Mouse (Mus musculus) limb, embryonic 12.5 days (tissue): Measurements from ENCODE around the gene Vdac1. TPM values are rescaled to one million over a fixed set of nuclear protein-coding genes. Genes with fewer than 3 reads are reported as not detected.
A peak's percentile ranks its signal among the peaks of the same experiment; 100 is the strongest.

Source experiments
- ATAC-seq: fragments of 200-750 bp; cut with Nextera tagmentation; 2 replicates; pipeline ENCODE4 v1.8.0; 2017; ENCODE audit warnings: low read depth, moderate TSS enrichment; ENCODE audit not compliant: insufficient number of reproducible peaks, insufficient read depth, low FRiP score, low TSS enrichment
- H3K27ac ChIP-seq: fragments of 300-500 bp; sonication (generic); 2 replicates; pipeline ENCODE4 v1.5.1; 2016; ENCODE audit warnings: mild to moderate bottlenecking, moderate library complexity
- H3K27me3 ChIP-seq: fragments of 300-500 bp; sonication (generic); 2 replicates; pipeline ENCODE4 v1.6.1; 2016; ENCODE audit warnings: mild to moderate bottlenecking, moderate library complexity
- H3K36me3 ChIP-seq: fragments of 300-500 bp; sonication (generic); 2 replicates; pipeline ENCODE4 v1.6.1; 2016; ENCODE audit warnings: mild to moderate bottlenecking, moderate library complexity
- H3K4me1 ChIP-seq: fragments of 300-500 bp; sonication (generic); replicated peaks from 2 replicates; pipeline ENCODE4 v1.6.1; 2016
- H3K4me2 ChIP-seq: fragments of 300-500 bp; sonication (generic); 2 replicates; pipeline ENCODE4 v1.6.1; 2016; ENCODE audit warnings: mild to moderate bottlenecking, moderate library complexity
- H3K4me3 ChIP-seq: fragments of 300-500 bp; sonication (generic); replicated peaks from 2 replicates; pipeline ENCODE4 v1.5.1; 2016; ENCODE audit warnings: mild to moderate bottlenecking
- H3K9ac ChIP-seq: fragments of 300-500 bp; sonication (generic); replicated peaks from 2 replicates; pipeline ENCODE4 v1.6.1; 2016; ENCODE audit warnings: mild to moderate bottlenecking, moderate library complexity
- H3K9me3 ChIP-seq: fragments of 300-500 bp; sonication (generic); 2 replicates; pipeline ENCODE4 v1.6.1; 2016; ENCODE audit warnings: mild to moderate bottlenecking, moderate library complexity
- WGBS: fragments of 180-500 bp; shearing (Covaris S2); methylation state at CpG from one replicate; pipeline ENCODE4 v1.1.7; 2016; 5-methylcytosine and 5-hydroxymethylcytosine counted together
- polyA plus RNA-seq: library from polyadenylated mRNA; unstranded; fragments of >200 nt; fragmentation: Nextera tagmentation; extraction: Ambion mirVana; gene quantifications from 2 replicates; pipeline ENCODE4 v1.2.1, GENCODE M21; 2016

The Vdac1 gene
- polyA plus RNA-seq, 1 experiment from 2014 or later = 227 TPM

GRCm38 (mm10) chr11:52421053-52421778, 60.6 kb downstream of the Vdac1 start:
- no peaks in the 10 kb centered on the region for H3K9me3 ChIP-seq
- peaks cover 6% of the 10 kb centered on the region for H3K27me3 ChIP-seq
- no peaks in the 10 kb centered on the region for H3K36me3 ChIP-seq
- H3K4me1 ChIP-seq = peaks cover 4% of the 10 kb centered on the region; the same call in 1 of the 2 replicates
- 0 out of 2 replicates have a peak overlapping the region, but pooled peaks have one; percentile 12 for H3K9ac ChIP-seq
- no peak overlapping the region for H3K4me3 ChIP-seq
- no peak overlapping the region for H3K27ac ChIP-seq
- H3K4me2 ChIP-seq = no peak overlapping the region
- 30% methylated on average over 12 of the region's 12 CpGs for WGBS
- 0 out of 2 replicates have a peak, but pooled peaks have one; percentile 73 for ATAC-seq

GRCm38 (mm10) chr11:52429440-52429839, 68.8 kb downstream of the Vdac1 start:
- H3K27me3 ChIP-seq = no peaks in the 10 kb centered on the region
- no peak overlapping the region for H3K9ac ChIP-seq
- no peak overlapping the region for H3K4me3 ChIP-seq
- no peak overlapping the region for H3K4me2 ChIP-seq
- no peak overlapping the region for H3K27ac ChIP-seq
- 71% methylated on average over 6 of the region's 6 CpGs for WGBS
- no peak for ATAC-seq
- no peaks in the 10 kb centered on the region for H3K36me3 ChIP-seq
- no peaks in the 10 kb centered on the region for H3K9me3 ChIP-seq
- no peaks in the 10 kb centered on the region for H3K4me1 ChIP-seq

GRCm38 (mm10) chr11:52431594-52431993, 70.9 kb downstream of the Vdac1 start:
- H3K9ac ChIP-seq = no peak overlapping the region
- no peak for ATAC-seq
- H3K4me1 ChIP-seq = peaks cover 4% of the 10 kb centered on the region; the same call in 1 of the 2 replicates
- H3K27ac ChIP-seq = no peak overlapping the region
- H3K27me3 ChIP-seq = no peaks in the 10 kb centered on the region
- no peaks in the 10 kb centered on the region for H3K36me3 ChIP-seq
- no peak overlapping the region for H3K4me3 ChIP-seq
- H3K9me3 ChIP-seq = no peaks in the 10 kb centered on the region
- no peak overlapping the region for H3K4me2 ChIP-seq
- WGBS = 53% methylated on average over 5 of the region's 5 CpGs

- no peak overlapping the region for H3K27ac ChIP-seq
- no peaks in the 10 kb centered on the region for H3K36me3 ChIP-seq
- peaks cover 9% of the 10 kb centered on the region; the same call in 1 of the 2 replicates for H3K4me1 ChIP-seq
- no peaks in the 10 kb centered on the region for H3K9me3 ChIP-seq
- no peaks in the 10 kb centered on the region for H3K27me3 ChIP-seq
- WGBS = 91% methylated on average over 5 of the region's 5 CpGs
- H3K4me2 ChIP-seq = no peak overlapping the region
- ATAC-seq = no peak
- no peak overlapping the region for H3K9ac ChIP-seq
- H3K4me3 ChIP-seq = no peak overlapping the region
These were observed 71.5 kb downstream of the Vdac1 start for GRCm38 (mm10) chr11:52432148-52432547.

- H3K27ac ChIP-seq = no peak overlapping the region
- WGBS = 85% methylated on average over 8 of the region's 8 CpGs
- H3K4me3 ChIP-seq = no peak overlapping the region
- 0 out of 2 replicates have a peak, but pooled peaks cover 4% of the 10 kb centered on the region for H3K27me3 ChIP-seq
- H3K4me1 ChIP-seq = peaks cover 14% of the 10 kb centered on the region; the same call in 1 of the 2 replicates
- no peaks in the 10 kb centered on the region for H3K9me3 ChIP-seq
- no peak overlapping the region for H3K4me2 ChIP-seq
- no peak for ATAC-seq
- no peak overlapping the region for H3K9ac ChIP-seq
- no peaks in the 10 kb centered on the region for H3K36me3 ChIP-seq
These were observed 72.6 kb downstream of the Vdac1 start for GRCm38 (mm10) chr11:52433076-52433796.

- ATAC-seq = no peak
- no peak overlapping the region for H3K9ac ChIP-seq
- H3K36me3 ChIP-seq = no peaks in the 10 kb centered on the region
- no peak overlapping the region for H3K4me2 ChIP-seq
- 50% methylated on average over 2 of the region's 2 CpGs for WGBS
- H3K9me3 ChIP-seq = no peaks in the 10 kb centered on the region
- H3K27ac ChIP-seq = no peak overlapping the region
- H3K4me1 ChIP-seq = peaks cover 14% of the 10 kb centered on the region; the same call in 1 of the 2 replicates
- no peak overlapping the region for H3K4me3 ChIP-seq
- 0 out of 2 replicates have a peak, but pooled peaks cover 4% of the 10 kb centered on the region for H3K27me3 ChIP-seq
These were observed 73.1 kb downstream of the Vdac1 start for GRCm38 (mm10) chr11:52433797-52434195.

- 85% methylated on average over 5 of the region's 5 CpGs for WGBS
- no peak overlapping the region for H3K9ac ChIP-seq
- peaks cover 14% of the 10 kb centered on the region; the same call in 1 of the 2 replicates for H3K4me1 ChIP-seq
- no peak overlapping the region for H3K4me3 ChIP-seq
- no peak for ATAC-seq
- no peaks in the 10 kb centered on the region for H3K36me3 ChIP-seq
- no peak overlapping the region for H3K27ac ChIP-seq
- no peaks in the 10 kb centered on the region for H3K9me3 ChIP-seq
- H3K4me2 ChIP-seq = no peak overlapping the region
- H3K27me3 ChIP-seq = 0 out of 2 replicates have a peak, but pooled peaks cover 4% of the 10 kb centered on the region
These were observed 74.8 kb downstream of the Vdac1 start for GRCm38 (mm10) chr11:52435466-52435865.

- Histone ChIP-seq H3K9ac (no peak overlapping the region), H3K27ac (no peak overlapping the region), H3K27me3 (0 out of 2 replicates have a peak, but pooled peaks cover 4% of the 10 kb centered on the region), H3K4me3 (no peak overlapping the region), H3K9me3 (no peaks in the 10 kb centered on the region), H3K4me2 (peak overlapping the region; percentile 39), H3K4me1 (peaks cover 14% of the 10 kb centered on the region; the same call in 1 of the 2 replicates), H3K36me3 (no peaks in the 10 kb centered on the region)
- WGBS = 19% methylated on average over 10 of the region's 10 CpGs
- 0 out of 2 replicates have a peak, but pooled peaks have one; percentile 20 for ATAC-seq
These were observed 76.5 kb downstream of the Vdac1 start for GRCm38 (mm10) chr11:52437123-52437522.

Other genes starting within 250 kb of the Vdac1 start
- gene Olfr1373, start 215.3 kb upstream of the Vdac1 start, polyA plus RNA-seq = not detected in 2 replicates
- gene Olfr1371, start 146.9 kb upstream of the Vdac1 start, polyA plus RNA-seq = not detected in 2 replicates
- gene Skp1a, start 128.9 kb upstream of the Vdac1 start, polyA plus RNA-seq = 871 and 976 TPM in 2 replicates
- 12.6 and 13.7 TPM in 2 replicates for gene Tcf7, start 77.8 kb upstream of the Vdac1 start, polyA plus RNA-seq
- 161 and 173 TPM in 2 replicates for gene 9530068E07Rik, start 35.6 kb downstream of the Vdac1 start, polyA plus RNA-seq